8 mouse cellular contexts compared by ENCODE assay signal in genomic region chr7:121120143-121120818, GRCm38 (mm10). TPM values are rescaled to one million over a fixed set of nuclear protein-coding genes. Genes with fewer than 3 reads are reported as not detected.
A peak's percentile ranks its signal among the peaks of the same experiment; 100 is the strongest.
DNase-seq lines count a peak whose midpoint lies in the region; ATAC-seq and TF ChIP-seq lines count a peak whose summit lies in the region.

No protein-coding gene starts in this region.

- H3K4me1 ChIP-seq in cortical plate, adult 2 months (ENCODE audit: control insufficient read depth, insufficient read depth, low read length), result 0 out of 2 replicates have a peak, but pooled peaks cover 1% of the 10 kb centered on the region

- peak; percentile 75 for TF ChIP-seq CTCF in cortical plate, adult 2 months (IDR thresholded peaks at IDR 0.05; ENCODE audit: extremely low read depth, insufficient read depth, low read length)

- peak; percentile 82 for DNase-seq in adipocyte (ENCODE audit: low spot score)
- DNase-seq in gastrocnemius, postnatal 10 days, result peak; percentile 89
- peak; percentile 18 to 91 for DNase-seq in left cerebral cortex, adult 9 months (ENCODE audit: low spot score in 2 of 2)
- DNase-seq in right cerebral cortex, postnatal 14 days, result peak; percentile 90
- DNase-seq in urinary bladder, postnatal 25 days (ENCODE audit: low spot score), result peak; percentile 86

- no peak overlapping the region for H3K27ac ChIP-seq in cortical plate, adult 2 months (ENCODE audit: insufficient read depth, low read length)

- TF ChIP-seq POLR2A in cortical plate, adult 2 months (IDR thresholded peaks at IDR 0.05; ENCODE audit: extremely low read depth, insufficient read depth, low read length), result no peak

- H3K4me3 ChIP-seq in cortical plate, adult 2 months (ENCODE audit: insufficient read depth, low read length), result no peak overlapping the region

- ATAC-seq in inflammation-experienced regulatory T-cells, adult 6 months, result peak; percentile 35
- peak; percentile 79 for ATAC-seq in megakaryocyte-erythroid progenitor cell, adult 5-6 weeks (replicated peaks; ENCODE audit: low FRiP score, low TSS enrichment, poor library complexity, severe bottlenecking)

RNA-seq across cellular contexts. Expression of gene Otoa, which starts 38.8 kb away (rescaled TPM):
- 0.17 and 0.25 TPM in 2 replicates for polyA plus RNA-seq in cortical plate, adult 2 months (2012; rRNA removed)
- total RNA-seq in gastrocnemius, postnatal 10 days (2021), result 1 to 10 TPM; 1.0 to 1.5 TPM
- not detected for polyA plus RNA-seq in inflammation-experienced regulatory T-cells, adult 6 months (2017; shearing (Covaris generic))
- total RNA-seq in megakaryocyte-erythroid progenitor cell, adult 5-6 weeks (2014; fragmentation: Nextera tagmentation), result 0.17 and 0.42 TPM in 2 replicates
- total RNA-seq in megakaryocyte-erythroid progenitor cell, adult 5-6 weeks (2017), result 0.34 TPM in 1 of 2 replicates, not detected in the other

RNA-seq across cellular contexts. Expression of gene Igsf6, which starts 45.9 kb away (rescaled TPM):
- 0.35 and 0.44 TPM in 2 replicates for polyA plus RNA-seq in cortical plate, adult 2 months (2012; rRNA removed)
- total RNA-seq in gastrocnemius, postnatal 10 days (2021), result 1 to 10 TPM in 1 of 2 experiments, under 1 TPM in 1; 0.78 to 1.5 TPM
- polyA plus RNA-seq in inflammation-experienced regulatory T-cells, adult 6 months (2017; shearing (Covaris generic)), result 1 to 10 TPM in 1 of 3 experiments, under 1 TPM in 2; 0.26 to 2.6 (median 0.61) TPM
- 8.0 TPM in 1 of 2 replicates, not detected in the other for total RNA-seq in megakaryocyte-erythroid progenitor cell, adult 5-6 weeks (2014; fragmentation: Nextera tagmentation)
- total RNA-seq in megakaryocyte-erythroid progenitor cell, adult 5-6 weeks (2017), result 1.3 and 3.7 TPM in 2 replicates
